In the genomic region with DNA sequence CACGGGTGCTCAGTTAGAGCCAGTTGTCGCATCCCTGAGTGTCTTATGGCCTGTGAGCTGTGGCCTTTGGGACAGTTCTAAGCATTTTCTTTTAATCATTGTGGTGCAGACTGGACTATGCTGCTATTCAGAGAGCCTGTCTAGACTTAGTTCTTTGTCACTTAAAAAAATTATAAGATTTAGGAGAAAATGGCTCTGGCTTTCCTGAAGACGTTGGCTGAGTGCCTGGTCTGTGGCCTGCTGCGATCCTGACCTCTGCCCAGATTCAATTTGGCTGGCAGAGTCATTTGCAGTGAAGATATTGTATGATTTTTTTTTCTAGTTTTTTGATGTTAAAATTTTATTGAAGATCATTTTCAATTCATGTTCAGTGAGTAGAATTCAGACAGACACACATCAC, we compare ENCODE assay signal across 23 mouse cellular contexts.
DNase-seq lines count a peak whose midpoint lies in the region; ATAC-seq and TF ChIP-seq lines count a peak whose summit lies in the region.
"Had no signal": no experiment of that assay in that cellular context is flagged by ENCODE, and none has a peak within 500 bp of the region (broad histone marks: within the 10 kb centered on the region; RNA-seq: fewer than 3 reads in every experiment).

No protein-coding gene starts in this region.

- no peak overlapping the region for H3K4me2 ChIP-seq in embryonic facial prominence, embryonic 14.5 days (ENCODE audit: low read depth, low read length)
- no peak overlapping the region for H3K4me2 ChIP-seq in lung, embryonic 15.5 days
- H3K4me2 ChIP-seq in liver, postnatal 0 days (ENCODE audit: low read depth, low read length): no peak overlapping the region
- H3K4me2 ChIP-seq: forebrain, embryonic 12.5 days; heart, embryonic 13.5 days; hindbrain, embryonic 14.5 days; midbrain, embryonic 12.5 days; neural tube, embryonic 12.5 days had no signal

- peaks cover 4% of the 10 kb centered on the region; the same call in 1 of the 2 replicates for H3K4me1 ChIP-seq in embryonic facial prominence, embryonic 14.5 days (ENCODE audit: control insufficient read depth, insufficient read depth, low read length)
- peaks cover 10% of the 10 kb centered on the region for H3K4me1 ChIP-seq in embryonic facial prominence, embryonic 10.5 days
- H3K4me1 ChIP-seq in lung, embryonic 15.5 days: peaks cover 6% of the 10 kb centered on the region; the same call in 1 of the 2 replicates
- H3K4me1 ChIP-seq in liver, postnatal 0 days (ENCODE audit: insufficient read depth): no peaks in the 10 kb centered on the region
- H3K4me1 ChIP-seq: forebrain, embryonic 12.5 days; heart, embryonic 13.5 days; neural tube, embryonic 12.5 days had no signal

- WGBS in embryonic facial prominence, embryonic 14.5 days: 68% methylated on average over 4 of the region's 4 CpGs
- 86% methylated on average over 4 of the region's 4 CpGs for WGBS in embryonic facial prominence, embryonic 10.5 days
- 54% methylated on average over 4 of the region's 4 CpGs for WGBS in lung, embryonic 15.5 days
- 71% methylated on average over 4 of the region's 4 CpGs for WGBS in liver, postnatal 0 days (ENCODE audit: insufficient replicate concordance)

- peak; percentile 48 for DNase-seq in adrenal gland, postnatal 14 days
- DNase-seq in adrenal gland, adult 8-10 months: no peak
- DNase-seq in embryonic facial prominence, embryonic 14.5 days (ENCODE audit: low spot score): peak; percentile 13
- no peak for DNase-seq in embryonic facial prominence, embryonic 10.5 days (ENCODE audit: low spot score)
- no peak for DNase-seq in lung, adult 18-20 months
- peak; percentile 58 to 80 for DNase-seq in kidney, postnatal 36 days
- no peak for DNase-seq in liver, postnatal 0 days
- DNase-seq: embryo, embryonic 11 days; heart, adult 18-20 months; heart, postnatal 36 days; lung, adult 2 months; right cerebral cortex, postnatal 4 days; thymus, adult 2 months had no signal

- no peaks in the 10 kb centered on the region for H3K9me3 ChIP-seq in embryonic facial prominence, embryonic 14.5 days (ENCODE audit: control insufficient read depth, low read length)
- H3K9me3 ChIP-seq in embryonic facial prominence, embryonic 10.5 days: no peaks in the 10 kb centered on the region
- no peaks in the 10 kb centered on the region for H3K9me3 ChIP-seq in lung, embryonic 15.5 days
- H3K9me3 ChIP-seq in liver, postnatal 0 days (ENCODE audit: low read length): no peaks in the 10 kb centered on the region
- H3K9me3 ChIP-seq: forebrain, embryonic 12.5 days; heart, embryonic 13.5 days; limb, embryonic 10.5 days; midbrain, embryonic 12.5 days; neural tube, embryonic 12.5 days had no signal

- no peaks in the 10 kb centered on the region for H3K27me3 ChIP-seq in embryonic facial prominence, embryonic 14.5 days (replicated peaks; ENCODE audit: control insufficient read depth, insufficient read depth, low read length)
- no peaks in the 10 kb centered on the region for H3K27me3 ChIP-seq in embryonic facial prominence, embryonic 10.5 days (replicated peaks; ENCODE audit: low read depth, poor library complexity, severe bottlenecking)
- no peaks in the 10 kb centered on the region for H3K27me3 ChIP-seq in lung, embryonic 15.5 days
- H3K27me3 ChIP-seq in liver, postnatal 0 days (ENCODE audit: insufficient read depth, low read length): no peaks in the 10 kb centered on the region
- H3K27me3 ChIP-seq: forebrain, embryonic 12.5 days; heart, embryonic 13.5 days; midbrain, embryonic 12.5 days; neural tube, embryonic 12.5 days had no signal

- H3K9ac ChIP-seq in embryonic facial prominence, embryonic 14.5 days (ENCODE audit: low read depth, low read length): no peak overlapping the region
- H3K9ac ChIP-seq in lung, embryonic 15.5 days: no peak overlapping the region
- H3K9ac ChIP-seq in liver, postnatal 0 days (replicated peaks): no peak overlapping the region
- H3K9ac ChIP-seq: forebrain, embryonic 12.5 days; heart, embryonic 13.5 days; hindbrain, embryonic 14.5 days; midbrain, embryonic 12.5 days; neural tube, embryonic 12.5 days had no signal

- no peaks in the 10 kb centered on the region for H3K36me3 ChIP-seq in embryonic facial prominence, embryonic 14.5 days (ENCODE audit: control insufficient read depth, insufficient read depth, low read length)
- no peaks in the 10 kb centered on the region for H3K36me3 ChIP-seq in embryonic facial prominence, embryonic 10.5 days (replicated peaks)
- H3K36me3 ChIP-seq in lung, embryonic 15.5 days: no peaks in the 10 kb centered on the region
- H3K36me3 ChIP-seq in liver, postnatal 0 days (replicated peaks; ENCODE audit: insufficient read depth, low read length): no peaks in the 10 kb centered on the region
- H3K36me3 ChIP-seq: forebrain, embryonic 12.5 days; heart, embryonic 13.5 days; limb, embryonic 10.5 days; midbrain, embryonic 12.5 days; neural tube, embryonic 12.5 days had no signal

- H3K4me3 ChIP-seq in embryonic facial prominence, embryonic 14.5 days (ENCODE audit: low read depth, low read length): no peak overlapping the region
- no peak overlapping the region for H3K4me3 ChIP-seq in embryonic facial prominence, embryonic 10.5 days
- no peak overlapping the region for H3K4me3 ChIP-seq in lung, embryonic 15.5 days
- no peak overlapping the region for H3K4me3 ChIP-seq in liver, postnatal 0 days (ENCODE audit: low read depth, low read length)
- H3K4me3 ChIP-seq: forebrain, embryonic 12.5 days; heart, embryonic 13.5 days; layer of hippocampus, adult 2 months; limb, embryonic 10.5 days; midbrain, embryonic 12.5 days; neural tube, embryonic 12.5 days had no signal

- no peak for TF ChIP-seq EP300 in liver, postnatal 0 days (IDR thresholded peaks at IDR 0.05; ENCODE audit: low read depth)

- no peak overlapping the region for H3K27ac ChIP-seq in embryonic facial prominence, embryonic 14.5 days (replicated peaks; ENCODE audit: low read depth, low read length)
- H3K27ac ChIP-seq in embryonic facial prominence, embryonic 10.5 days (replicated peaks): no peak overlapping the region
- H3K27ac ChIP-seq in lung, embryonic 15.5 days: peak overlapping the region; percentile 24; the same call in 1 of the 2 replicates
- no peak overlapping the region for H3K27ac ChIP-seq in liver, postnatal 0 days (ENCODE audit: low read depth)
- H3K27ac ChIP-seq: forebrain, embryonic 12.5 days; heart, embryonic 13.5 days; hindbrain, embryonic 14.5 days; layer of hippocampus, adult 2 months; limb, embryonic 10.5 days; midbrain, embryonic 12.5 days; neural tube, embryonic 12.5 days had no signal

- TF ChIP-seq CTCF in liver, postnatal 0 days (IDR thresholded peaks at IDR 0.05; ENCODE audit: low read depth): no peak

- ATAC-seq in embryonic facial prominence, embryonic 14.5 days (ENCODE audit: low read depth): no peak
- ATAC-seq in lung, embryonic 15.5 days (ENCODE audit: borderline replicate concordance, extremely low read depth, low FRiP score, low TSS enrichment): no peak
- no peak for ATAC-seq in liver, postnatal 0 days
- ATAC-seq: activated CD4-positive, CD25-positive, alpha-beta regulatory T cell, adult 4 months; CD4-positive, CD25-positive, alpha-beta regulatory T cell, adult 4 months had no signal

Comparison
In these comparisons a context has a peak if more than half of its experiments do, and no peak if none do; other contexts are left out.
1. DNase-seq: peak in adrenal gland, postnatal 14 days (single experiment), embryonic facial prominence, embryonic 14.5 days (single experiment) and kidney, postnatal 36 days (2 of 2); none in adrenal gland, adult 8-10 months (single experiment), embryonic facial prominence, embryonic 10.5 days (single experiment), lung, adult 18-20 months (0 of 2) and liver, postnatal 0 days (single experiment).